Mouse (Mus musculus): ENCODE measurements around the gene Dpysl4.

DNA sequence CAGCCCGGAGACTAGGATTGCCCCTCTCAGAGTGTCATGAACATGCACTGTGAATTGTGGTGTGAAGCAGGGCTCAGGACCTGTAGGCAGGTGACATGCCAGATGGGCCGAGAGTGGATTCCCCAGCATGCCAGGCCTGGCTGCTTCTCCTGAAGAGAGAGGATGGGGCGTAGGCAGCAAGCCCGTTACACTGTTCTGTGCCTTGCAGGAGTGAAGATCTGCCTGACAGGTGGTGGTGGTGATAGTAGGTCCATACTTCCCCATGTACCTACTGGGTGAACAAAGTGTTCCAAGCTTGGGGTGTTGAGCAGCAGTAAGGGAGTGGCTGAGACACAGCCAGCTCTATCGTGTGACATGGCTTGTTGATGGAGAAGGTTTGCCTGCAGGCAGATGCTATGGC, 7.3 kb downstream of the Dpysl4 start:
- no peak for TF ChIP-seq CTCF (IDR thresholded peaks at IDR 0.05; ENCODE audit: low read depth)
- TF ChIP-seq EP300 (optimal IDR thresholded peaks at IDR 0.05): no peak

All from stomach, postnatal 0 days (tissue).